In genomic region chr13:48545476-48546281, GRCm38 (mm10) we compare ENCODE assay signal across 8 mouse cellular contexts. TPM values are rescaled to one million over a fixed set of nuclear protein-coding genes. Genes with fewer than 3 reads are reported as not detected.
DNase-seq lines count a peak whose midpoint lies in the region; ATAC-seq and TF ChIP-seq lines count a peak whose summit lies in the region.

No protein-coding gene starts in this region.

- H3K4me2 ChIP-seq in kidney, embryonic 14.5 days (replicated peaks; ENCODE audit: low read depth, low read length), result peak overlapping the region; percentile 55
- H3K4me2 ChIP-seq in limb, embryonic 15.5 days, result peak overlapping the region; percentile 52

- H3K4me3 ChIP-seq in bone marrow macrophage, adult 2 months (ENCODE audit: insufficient read depth, low read length), result peak overlapping the region; percentile 97
- H3K4me3 ChIP-seq in embryonic fibroblast, embryonic 13.5 days (ENCODE audit: insufficient read depth, low read length), result peak overlapping the region; percentile 99
- H3K4me3 ChIP-seq in kidney, embryonic 14.5 days (ENCODE audit: low read length), result peak overlapping the region; percentile 96
- peak overlapping the region; percentile 92 for H3K4me3 ChIP-seq in limb, embryonic 15.5 days

- peak; percentile 93 for ATAC-seq in kidney, embryonic 14.5 days (ENCODE audit: low FRiP score, low TSS enrichment)
- peak; percentile 89 for ATAC-seq in limb, embryonic 15.5 days (ENCODE audit: insufficient number of reproducible peaks, low FRiP score, low TSS enrichment, low read depth)

- H3K27me3 ChIP-seq in kidney, embryonic 14.5 days (ENCODE audit: control insufficient read depth, insufficient read depth, low read length), result no peaks in the 10 kb centered on the region
- no peaks in the 10 kb centered on the region for H3K27me3 ChIP-seq in limb, embryonic 15.5 days

- peaks cover 45% of the 10 kb centered on the region for H3K4me1 ChIP-seq in bone marrow macrophage, adult 2 months (ENCODE audit: control insufficient read depth, insufficient read depth, low read length)
- peaks cover 10% of the 10 kb centered on the region for H3K4me1 ChIP-seq in embryonic fibroblast, embryonic 13.5 days (ENCODE audit: control insufficient read depth, insufficient read depth, low read length)
- H3K4me1 ChIP-seq in kidney, embryonic 14.5 days (ENCODE audit: control insufficient read depth, insufficient read depth, low read length), result peaks cover 26% of the 10 kb centered on the region
- H3K4me1 ChIP-seq in limb, embryonic 15.5 days, result peaks cover 24% of the 10 kb centered on the region

- 1% methylated on average over 72 of the region's 72 CpGs for WGBS in kidney, embryonic 14.5 days
- under 1% methylated on average over 62 of the region's 72 CpGs for WGBS in limb, embryonic 15.5 days

- peak; percentile 99 for DNase-seq in A20 (ENCODE audit: low read depth, low spot score)
- DNase-seq in heart, adult 9 months (ENCODE audit: low spot score in 2 of 2), result peak; percentile 95 to 96
- DNase-seq in monocyte, adult 2 months (ENCODE audit: low read depth in 1 of 2, low spot score in 2 of 2), result peak; percentile 81 to 89
- DNase-seq in spleen, postnatal 36 days (ENCODE audit: low spot score in 2 of 2), result peak; percentile 96

- peak overlapping the region; percentile 99 for H3K9ac ChIP-seq in kidney, embryonic 14.5 days (ENCODE audit: low read depth, low read length)
- H3K9ac ChIP-seq in limb, embryonic 15.5 days, result peak overlapping the region; percentile 98

- peak overlapping the region; percentile 97 for H3K27ac ChIP-seq in bone marrow macrophage, adult 2 months (ENCODE audit: insufficient read depth, low read depth, low read length)
- H3K27ac ChIP-seq in embryonic fibroblast, embryonic 13.5 days (ENCODE audit: insufficient read depth, low read length), result peak overlapping the region; percentile 99
- H3K27ac ChIP-seq in kidney, embryonic 14.5 days (ENCODE audit: low read depth, low read length), result peak overlapping the region; percentile 100
- peak overlapping the region; percentile 100 for H3K27ac ChIP-seq in limb, embryonic 15.5 days

- 0 out of 2 replicates have a peak, but pooled peaks cover 2% of the 10 kb centered on the region for H3K36me3 ChIP-seq in kidney, embryonic 14.5 days (ENCODE audit: control insufficient read depth, insufficient read depth, low read length)
- no peaks in the 10 kb centered on the region for H3K36me3 ChIP-seq in limb, embryonic 15.5 days

- no peaks in the 10 kb centered on the region for H3K9me3 ChIP-seq in kidney, embryonic 14.5 days (ENCODE audit: control insufficient read depth, low read length)
- no peaks in the 10 kb centered on the region for H3K9me3 ChIP-seq in limb, embryonic 15.5 days

- no peak for TF ChIP-seq POLR2A in bone marrow macrophage, adult 2 months (IDR thresholded peaks at IDR 0.05; ENCODE audit: borderline replicate concordance, low read depth, low read length)
- TF ChIP-seq POLR2A in embryonic fibroblast, embryonic 13.5 days (IDR thresholded peaks at IDR 0.05; ENCODE audit: low read depth, low read length), result peak; percentile 76

- TF ChIP-seq CTCF in bone marrow macrophage, adult 2 months (IDR thresholded peaks at IDR 0.05; ENCODE audit: low read depth, low read length), result no peak
- no peak for TF ChIP-seq CTCF in embryonic fibroblast, embryonic 13.5 days (IDR thresholded peaks at IDR 0.05; ENCODE audit: borderline replicate concordance, insufficient read depth, low read length)

RNA-seq across cellular contexts. Expression of gene A830005F24Rik, which starts 32.3 kb away (rescaled TPM):
- not detected in 2 replicates for polyA plus RNA-seq in bone marrow macrophage, adult 2 months (2012; ENCODE audit: insufficient read depth, insufficient read length, missing spikeins)
- 1.7 and 1.8 TPM in 2 replicates for polyA plus RNA-seq in embryonic fibroblast, embryonic 13.5 days (2011; ENCODE audit: insufficient read length, low read depth, missing spikeins)
- polyA plus RNA-seq in kidney, embryonic 14.5 days (2014; fragmentation: Nextera tagmentation; extraction: Ambion mirVana), result 2.0 and 2.1 TPM in 2 replicates
- 1.8 and 2.6 TPM in 2 replicates for polyA plus RNA-seq in limb, embryonic 15.5 days (2015; fragmentation: Nextera tagmentation; extraction: Ambion mirVana)

RNA-seq across cellular contexts. Expression of gene Zfp169, which starts 32.4 kb away (rescaled TPM):
- 10.8 and 11.0 TPM in 2 replicates for polyA plus RNA-seq in bone marrow macrophage, adult 2 months (2012; ENCODE audit: insufficient read depth, insufficient read length, missing spikeins)
- 6.6 and 9.3 TPM in 2 replicates for polyA plus RNA-seq in embryonic fibroblast, embryonic 13.5 days (2011; ENCODE audit: insufficient read length, low read depth, missing spikeins)
- 2.3 and 4.0 TPM in 2 replicates for polyA plus RNA-seq in kidney, embryonic 14.5 days (2014; fragmentation: Nextera tagmentation; extraction: Ambion mirVana)
- 4.8 TPM in 2 replicates for polyA plus RNA-seq in limb, embryonic 15.5 days (2015; fragmentation: Nextera tagmentation; extraction: Ambion mirVana)

Comparison
In these comparisons a context has a peak if more than half of its experiments do, and no peak if none do; other contexts are left out.
1. Peak in every context shown above with its lines: DNase-seq, ATAC-seq, H3K4me3 ChIP-seq and H3K27ac ChIP-seq.